Mouse (Mus musculus): Measurements from ENCODE around the gene B020004J07Rik.

GRCm38 (mm10) chr4:101860873-101861272, 17.1 kb upstream of the B020004J07Rik start:
- peak; percentile 87 for TF ChIP-seq CTCF (conservative IDR thresholded peaks at IDR 0.05; ENCODE audit: low read length)
- no peak for TF ChIP-seq NANOG (IDR thresholded peaks at IDR 0.05; ENCODE audit: borderline replicate concordance, low read length)
- no peak for TF ChIP-seq POU5F1 (IDR thresholded peaks at IDR 0.05; ENCODE audit: borderline replicate concordance, low read length)

Data from E14TG2a.4 (cell line).